Mouse (Mus musculus): ENCODE measurements around the gene Gbe1.
A peak's percentile ranks its signal among the peaks of the same experiment; 100 is the strongest.

The Gbe1 gene

DNA sequence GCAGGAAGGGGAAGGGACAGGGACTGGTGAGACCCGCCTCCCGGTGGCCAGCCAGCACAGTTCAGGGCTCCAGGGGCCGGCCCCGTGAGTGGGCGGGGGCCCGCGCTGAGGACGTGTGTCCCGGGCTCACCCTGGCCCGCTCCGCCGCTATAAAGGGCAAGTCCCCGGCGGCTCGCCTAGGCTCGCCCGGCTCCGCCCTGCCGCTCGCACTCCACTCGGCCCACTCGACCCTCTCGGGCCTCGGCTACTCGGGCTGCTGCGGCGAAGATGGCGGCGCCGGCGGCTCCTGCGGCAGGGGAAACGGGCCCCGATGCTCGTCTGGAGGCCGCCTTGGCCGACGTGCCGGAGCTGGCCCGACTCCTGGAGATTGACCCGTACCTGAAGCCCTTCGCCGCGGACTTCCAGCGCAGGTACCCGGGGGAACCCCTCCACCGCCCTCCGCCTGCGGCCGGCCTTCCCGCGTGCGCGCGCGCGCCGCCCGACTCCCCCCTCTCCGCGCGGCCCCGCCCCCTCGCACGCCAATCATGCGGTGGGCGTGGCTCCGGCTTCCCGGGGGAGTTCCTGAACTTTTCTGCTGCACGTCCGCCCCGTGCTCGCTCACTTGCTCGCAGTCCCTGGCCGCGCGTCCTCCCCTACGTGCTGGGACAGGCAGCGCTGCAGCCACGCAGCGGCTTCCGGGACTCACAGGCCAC, at the start of gene Gbe1:
Gbe1 (plus strand) TSS at position 64 of the 692 bp plus-strand sequence.
- DNase-seq = peak; percentile 79

- DNase-seq = no peak
Observed at GRCm38 (mm10) chr16:70310691-70311090, 3.1 kb upstream of the Gbe1 start.

DNA sequence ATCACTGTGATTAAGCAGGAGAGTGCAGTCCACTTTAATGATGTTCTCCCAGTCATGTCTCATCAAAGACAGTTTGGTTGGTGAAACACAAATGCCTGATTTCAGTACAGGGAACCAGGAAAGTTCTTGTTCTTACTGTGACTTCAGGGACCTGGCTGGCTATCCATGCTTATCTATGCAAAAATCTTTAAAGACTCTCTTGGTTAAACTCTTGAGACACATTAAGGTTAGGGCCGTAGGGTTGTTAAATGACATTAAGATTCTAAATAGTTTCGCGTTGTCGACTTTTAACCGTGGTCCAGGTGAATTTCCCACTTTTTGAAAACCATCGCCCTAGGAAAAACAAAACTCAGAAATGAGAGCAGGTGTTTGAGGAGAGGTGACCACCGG, 258 bp upstream of the Gbe1 start:
- no peak for DNase-seq

GRCm38 (mm10) chr16:70314578-70314930, 805 bp downstream of the Gbe1 start:
- DNase-seq = no peak

- no peak for DNase-seq
Observed at GRCm38 (mm10) chr16:70315261-70315660, 1.5 kb downstream of the Gbe1 start.

DNA sequence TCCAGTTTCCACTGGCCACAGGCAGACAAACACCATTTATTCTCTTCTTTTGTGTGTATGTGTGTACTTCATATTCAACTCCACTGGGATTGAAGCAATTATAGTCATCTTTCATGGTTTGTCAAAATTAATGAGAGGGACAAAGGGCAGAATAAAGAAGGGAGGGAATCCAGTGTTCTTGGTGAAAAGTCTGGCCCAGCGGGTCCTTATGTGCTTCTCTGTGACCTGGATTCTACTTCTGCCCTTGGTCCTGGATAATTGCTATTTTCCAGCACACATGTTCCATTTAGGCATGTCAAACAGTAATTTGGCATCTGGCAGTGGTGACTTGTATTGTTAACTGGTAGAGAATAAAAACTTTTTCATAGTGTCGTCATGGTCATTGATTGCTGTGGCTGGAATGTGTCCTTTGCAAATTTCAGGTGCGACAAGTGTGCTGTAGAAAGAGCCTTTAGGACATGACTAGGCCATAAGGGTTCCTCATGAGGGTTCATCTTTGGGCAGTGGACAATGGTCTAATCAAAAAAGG, 2.2 kb downstream of the Gbe1 start:
- DNase-seq = no peak

- no peak for DNase-seq
Observed at GRCm38 (mm10) chr16:70319388-70319787, 5.6 kb downstream of the Gbe1 start.

DNA sequence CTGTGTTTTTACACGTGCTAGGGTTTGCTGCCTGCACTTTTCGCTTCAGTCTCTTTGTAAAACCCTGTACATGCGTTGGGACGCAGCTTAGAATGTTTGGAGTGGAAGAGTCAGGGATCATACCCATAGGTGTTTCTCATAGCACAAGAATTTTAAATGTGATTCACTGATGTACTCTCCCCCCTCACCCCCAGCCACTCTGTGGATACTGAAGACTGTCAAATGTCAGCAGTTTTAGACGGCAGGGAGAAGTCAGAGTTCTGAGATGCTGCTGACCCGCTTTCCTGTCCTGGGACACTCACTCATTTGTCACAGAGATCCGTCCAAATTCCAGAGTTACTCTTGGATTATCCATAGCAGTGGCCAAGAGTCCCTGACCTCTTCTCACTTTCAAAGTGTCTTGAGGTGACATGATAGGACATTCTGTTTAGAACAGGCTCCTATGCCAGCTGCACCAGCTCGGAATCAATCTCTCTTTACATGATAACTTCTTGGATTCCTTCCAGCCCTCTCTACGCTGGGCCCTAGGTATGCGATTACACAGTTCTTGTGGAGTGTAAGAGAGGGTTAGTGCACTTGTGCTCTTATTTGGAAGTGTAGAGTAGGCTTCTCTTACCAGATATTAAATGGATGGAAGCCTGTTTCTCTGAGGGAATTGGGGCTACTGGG, 7.0 kb downstream of the Gbe1 start:
- DNase-seq = no peak

GRCm38 (mm10) chr16:70326339-70326948, 12.7 kb downstream of the Gbe1 start:
- DNase-seq = no peak

GRCm38 (mm10) chr16:70328566-70328965, 14.8 kb downstream of the Gbe1 start:
- no peak for DNase-seq

DNA sequence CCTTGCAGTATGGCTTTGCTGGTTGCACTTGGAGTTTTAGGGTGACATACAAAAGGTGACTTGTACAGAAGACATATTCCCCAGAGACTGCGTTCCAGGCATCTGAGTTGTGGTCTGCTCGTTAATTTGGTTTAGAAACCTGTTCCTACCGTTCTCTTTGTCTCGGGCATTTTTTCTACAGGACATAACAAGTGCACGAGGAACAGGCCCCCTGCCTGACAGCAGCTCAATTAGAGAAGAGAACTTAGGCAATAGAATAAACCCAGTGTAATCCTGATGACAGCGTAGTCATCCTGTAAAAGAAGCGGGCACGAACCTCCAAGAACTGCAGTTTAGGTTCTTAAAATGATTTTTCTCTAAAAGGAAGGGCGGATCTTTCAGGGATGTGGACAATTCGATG, 15.3 kb downstream of the Gbe1 start:
- DNase-seq = no peak

- DNase-seq = no peak
Observed at GRCm38 (mm10) chr16:70329471-70329870, 15.7 kb downstream of the Gbe1 start.

- no peak for DNase-seq
Observed at GRCm38 (mm10) chr16:70330007-70330406, 16.3 kb downstream of the Gbe1 start.

DNA sequence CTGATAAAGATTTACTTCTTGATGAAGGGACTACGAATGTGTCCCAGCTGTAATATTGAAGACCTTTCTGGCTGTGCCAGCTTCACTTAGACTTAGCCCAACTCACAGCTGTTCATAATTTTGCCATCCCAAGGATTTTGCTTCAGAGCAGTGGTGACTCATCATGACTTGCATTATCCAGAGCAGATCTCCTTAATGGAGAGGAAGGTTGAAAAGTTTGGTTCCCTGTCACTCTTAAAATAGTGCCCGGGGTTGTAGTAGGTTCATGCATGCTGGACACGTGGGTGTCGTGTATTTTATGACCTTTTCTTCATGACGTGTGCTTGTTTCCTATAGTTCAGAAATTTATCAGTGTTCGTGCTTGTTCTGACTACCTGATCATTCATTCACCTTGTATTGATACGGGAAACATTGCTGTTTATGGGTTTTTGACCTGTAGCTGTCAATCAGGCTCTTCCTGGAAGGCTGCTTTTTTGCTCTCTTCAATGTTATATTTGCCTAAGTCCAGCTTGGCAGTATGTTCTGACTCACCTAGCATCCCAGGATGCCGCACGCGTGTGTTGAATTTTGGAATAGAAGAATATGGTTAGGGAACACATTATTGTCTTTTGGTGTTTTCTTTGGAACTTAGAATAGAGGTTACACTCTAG, 17.0 kb downstream of the Gbe1 start:
- no peak for DNase-seq

- DNase-seq = no peak
Observed at GRCm38 (mm10) chr16:70334812-70335211, 21.1 kb downstream of the Gbe1 start.

- DNase-seq = no peak
Observed at GRCm38 (mm10) chr16:70335472-70335871, 21.7 kb downstream of the Gbe1 start.

GRCm38 (mm10) chr16:70337661-70338060, 23.9 kb downstream of the Gbe1 start:
- no peak for DNase-seq

DNA sequence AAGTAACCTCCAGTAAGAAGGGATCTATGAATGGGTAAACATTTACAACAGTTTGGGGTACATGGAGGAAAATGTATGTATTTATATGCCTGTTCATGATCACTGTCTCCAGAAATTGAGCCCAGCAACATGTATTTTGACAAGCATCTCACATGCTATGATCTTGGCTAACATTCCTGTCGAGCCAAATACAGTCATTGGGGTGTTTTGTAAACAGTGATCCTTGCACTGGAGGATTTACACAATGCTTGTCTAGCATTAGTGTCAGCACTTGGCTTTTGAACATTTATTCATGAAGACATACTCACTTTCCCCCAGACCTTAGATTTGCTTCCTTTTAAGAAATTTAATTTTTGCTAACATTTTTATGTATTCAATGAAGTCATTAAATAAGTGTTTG, 30.7 kb downstream of the Gbe1 start:
- no peak for DNase-seq

DNA sequence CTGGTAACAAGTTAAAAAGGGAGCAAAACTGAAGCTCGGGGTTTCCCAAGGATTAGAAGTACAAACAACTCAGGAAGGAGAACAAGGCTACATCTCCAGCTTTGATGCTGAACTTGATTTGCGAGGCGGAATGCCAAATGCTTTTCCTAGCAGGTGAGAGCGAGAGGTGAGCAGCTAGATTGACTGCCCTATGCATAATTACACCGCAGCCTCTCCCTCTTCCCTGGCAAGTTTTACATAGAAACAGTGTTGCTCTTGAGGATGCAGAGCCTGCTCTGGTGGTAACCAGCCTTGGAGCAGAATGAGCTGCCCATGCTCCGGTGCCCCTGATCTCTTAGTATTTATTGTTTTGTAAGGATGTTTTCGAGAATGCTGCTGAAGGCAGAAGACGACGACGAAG, 31.9 kb downstream of the Gbe1 start:
- no peak for DNase-seq

DNA sequence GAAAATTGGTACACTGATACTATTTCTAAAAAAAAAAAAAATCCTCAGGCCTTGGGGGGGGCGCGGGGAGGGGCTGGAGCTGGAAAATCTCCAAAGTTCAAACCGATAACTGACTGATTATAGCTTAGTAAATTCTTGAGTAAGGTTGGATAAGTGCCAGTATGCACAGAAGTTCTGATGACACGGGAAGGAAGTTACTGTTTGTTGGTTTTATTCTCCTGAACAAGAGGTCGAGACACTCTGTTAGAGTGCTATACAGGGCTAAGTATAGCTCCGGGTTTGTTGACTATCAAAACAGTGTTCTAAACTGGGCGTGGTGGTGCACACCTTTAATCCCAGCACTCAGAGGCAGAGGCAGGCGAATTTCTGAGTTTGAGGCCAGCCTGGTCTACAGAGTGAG, 36.3 kb downstream of the Gbe1 start:
- DNase-seq = no peak

DNA sequence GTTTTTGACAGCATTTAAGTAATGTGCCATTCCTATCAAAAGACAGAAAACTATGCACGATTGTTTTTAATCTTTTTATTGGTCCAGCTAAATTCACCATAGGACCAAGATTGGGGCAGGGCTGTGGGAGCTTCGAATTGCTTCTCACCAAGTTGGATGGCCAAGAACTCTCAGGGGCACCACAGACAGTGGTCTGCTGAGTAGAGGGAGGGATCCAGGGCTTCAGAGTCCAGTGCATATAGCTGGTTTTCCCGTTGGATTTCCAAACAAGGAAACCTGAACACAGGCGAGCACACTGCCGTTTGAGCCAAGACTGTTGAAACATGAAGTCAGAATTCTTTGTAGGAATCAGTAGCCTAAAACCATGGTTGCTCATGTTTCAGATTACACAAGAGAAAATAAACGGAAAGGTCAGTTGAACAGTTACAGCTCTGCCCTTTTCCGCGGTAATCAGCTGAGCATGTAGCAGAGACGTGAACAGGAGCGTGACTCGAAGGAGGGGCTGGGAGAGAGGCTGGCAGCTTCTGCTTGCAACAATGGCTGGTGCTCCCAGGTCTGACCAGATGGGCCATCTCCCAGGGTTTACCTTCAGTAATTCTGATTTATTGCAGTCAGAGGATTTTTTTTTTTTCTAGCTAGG, 38.0 kb downstream of the Gbe1 start:
- DNase-seq = peak; percentile 12

GRCm38 (mm10) chr16:70352571-70352970, 38.8 kb downstream of the Gbe1 start:
- no peak for DNase-seq

DNA sequence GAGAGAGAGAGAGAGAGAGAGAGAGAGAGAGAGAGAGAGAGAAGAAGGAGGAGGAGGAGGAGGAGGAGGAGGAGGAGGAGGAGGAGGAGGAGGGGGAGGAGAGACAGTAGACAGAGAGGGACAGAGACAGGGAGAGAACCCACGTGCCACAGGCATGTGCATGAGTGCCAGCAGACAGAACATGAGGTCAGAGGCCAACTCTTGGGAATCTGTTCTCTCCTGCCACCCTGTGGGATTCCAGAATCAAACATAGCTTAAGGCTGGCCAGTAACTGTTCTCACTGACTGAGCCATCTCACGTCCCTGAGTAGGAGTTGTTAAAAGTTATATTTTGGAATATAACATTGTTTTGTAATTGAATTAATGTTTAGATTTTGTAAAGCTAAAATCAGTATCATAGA, 39.3 kb downstream of the Gbe1 start:
- DNase-seq = no peak

Data from cerebellum, postnatal 36 days (tissue).